Mouse (Mus musculus): ENCODE results near the gene Naglu.

DNA sequence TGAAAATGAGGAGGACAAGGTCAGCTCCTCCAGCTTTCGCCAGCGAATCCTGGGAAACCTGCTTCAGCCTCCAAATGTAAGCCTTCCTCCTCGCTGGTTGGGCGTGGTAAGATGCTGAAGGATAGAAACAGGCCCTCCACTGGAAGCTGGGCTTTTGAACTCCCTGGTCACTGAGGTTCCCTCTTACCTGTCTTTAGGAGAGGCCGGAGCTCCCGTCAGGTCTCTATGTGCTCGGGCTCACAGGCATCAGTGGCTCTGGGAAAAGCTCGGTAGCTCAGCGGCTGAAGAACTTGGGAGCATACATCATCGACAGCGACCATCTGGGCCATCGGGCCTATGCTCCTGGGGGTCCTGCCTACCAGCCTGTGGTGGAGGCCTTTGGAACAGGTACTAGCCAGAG is 15.0 kb downstream of the Naglu start:
- no peak for TF ChIP-seq GATA1 (IDR thresholded peaks at IDR 0.05; ENCODE audit: borderline replicate concordance, low read length)
- no peak for TF ChIP-seq FLI1 (IDR thresholded peaks at IDR 0.05; ENCODE audit: low read length)
